Mouse (Mus musculus) midbrain, postnatal 0 days (tissue): Measurements from ENCODE around the gene Mgp. TPM values are rescaled to one million over a fixed set of nuclear protein-coding genes. Genes with fewer than 3 reads are reported as not detected.

Experiments
- ATAC-seq: fragments of 200-750 bp; cut with Nextera tagmentation; 2 replicates; pipeline ENCODE4 v1.8.0; 2017; ENCODE audit warnings: moderate number of reproducible peaks, mild to moderate bottlenecking, moderate TSS enrichment, moderate library complexity; ENCODE audit not compliant: low FRiP score
- DNase-seq: peaks from one replicate; pipeline ENCODE4 v3.0.0-alpha.2; 2015; ENCODE audit warnings: low spot score
- H3K27ac ChIP-seq: fragments of 300-500 bp; sonication (generic); 2 replicates; pipeline ENCODE4 v1.5.1; 2014; ENCODE audit warnings: low read depth, mild to moderate bottlenecking, low read length, mixed read lengths
- H3K27me3 ChIP-seq: fragments of 300-500 bp; sonication (generic); 2 replicates; pipeline ENCODE4 v1.6.1; 2014; ENCODE audit warnings: low read length, control low read depth, mixed read lengths; ENCODE audit not compliant: insufficient read depth
- H3K36me3 ChIP-seq: fragments of 300-500 bp; sonication (generic); 2 replicates; pipeline ENCODE4 v1.6.1; 2014; ENCODE audit warnings: low read length, control low read depth, mixed read lengths; ENCODE audit not compliant: insufficient read depth
- H3K4me1 ChIP-seq: fragments of 300-500 bp; sonication (generic); 2 replicates; pipeline ENCODE4 v1.6.1; 2014; ENCODE audit warnings: mild to moderate bottlenecking, control low read depth, antibody characterized with exemption, low read length, mixed read lengths; ENCODE audit not compliant: insufficient read depth
- H3K4me2 ChIP-seq: fragments of 300-500 bp; sonication (generic); 2 replicates; pipeline ENCODE4 v1.6.1; 2014; ENCODE audit warnings: low read depth, mild to moderate bottlenecking, low read length, mixed read lengths; ENCODE audit not compliant: poor library complexity, severe bottlenecking
- H3K4me3 ChIP-seq: fragments of 300-500 bp; sonication (generic); 2 replicates; pipeline ENCODE4 v1.5.1; 2014; ENCODE audit warnings: low read depth, mild to moderate bottlenecking, low read length, moderate library complexity
- H3K9ac ChIP-seq: fragments of 300-500 bp; sonication (generic); replicated peaks from 2 replicates; pipeline ENCODE4 v1.6.1; 2014; ENCODE audit warnings: mild to moderate bottlenecking, low read length, moderate library complexity, mixed read lengths; ENCODE audit not compliant: poor library complexity, severe bottlenecking
- H3K9me3 ChIP-seq: fragments of 300-500 bp; sonication (generic); 2 replicates; pipeline ENCODE4 v1.6.1; 2016; ENCODE audit warnings: low read length, control low read depth
- CTCF ChIP-seq: IDR thresholded peaks from 2 replicates; pipeline ENCODE4 v1.5.1; 2016; ENCODE audit warnings: antibody characterized with exemption, mild to moderate bottlenecking
- WGBS: fragments of 180-500 bp; shearing (Covaris S2); extraction: QIAGEN DNeasy Blood & Tissue Kit; methylation state at CpG from one replicate; pipeline ENCODE4 v1.1.7; 2014; 5-methylcytosine and 5-hydroxymethylcytosine counted together
- polyA plus RNA-seq: library from polyadenylated mRNA; unstranded; fragments of >200 nt; fragmentation: Nextera tagmentation; extraction: Ambion mirVana; gene quantifications from 2 replicates; pipeline ENCODE4 v1.2.1, GENCODE M21; 2015
- total RNA-seq: library from RNA; depleted of rRNA; stranded (reverse); fragments of >200 nt; gene quantifications from 2 replicates; pipeline ENCODE4 v1.2.3, GENCODE M21; 2014; rRNA removed

Mgp gene
- total and polyA plus RNA-seq, 2 experiments from 2014 or later = 25.6 to 72.6 TPM

- 70% methylated on average over 5 of the region's 5 CpGs for whole genome bisulfite sequencing
- peaks cover 4% of the 10 kb centered on the region; the same call in 1 of the 2 replicates for H3K4me1 ChIP-seq
- H3K9ac ChIP-seq = no peak overlapping the region
- no peak for TF ChIP-seq CTCF
- no peaks in the 10 kb centered on the region for H3K36me3 ChIP-seq
- DNase-seq = no peak
- peaks cover 6% of the 10 kb centered on the region; the same call in 1 of the 2 replicates for H3K27me3 ChIP-seq
- H3K9me3 ChIP-seq = no peaks in the 10 kb centered on the region
- H3K27ac ChIP-seq = no peak overlapping the region
- no peak overlapping the region for H3K4me3 ChIP-seq
- H3K4me2 ChIP-seq = no peak overlapping the region
- no peak for ATAC-seq
Measured at GRCm38 (mm10) chr6:136831712-136832111, 43.9 kb downstream of the Mgp start.

GRCm38 (mm10) chr6:136828681-136829080 is 46.9 kb downstream of the Mgp start:
- DNase-seq (no peak), ATAC-seq (no peak)
- Histone ChIP-seq H3K27ac (peak overlapping the region; percentile 82), H3K9me3 (no peaks in the 10 kb centered on the region), H3K27me3 (peaks cover 6% of the 10 kb centered on the region; the same call in 1 of the 2 replicates), H3K4me3 (peak overlapping the region; percentile 100), H3K9ac (peak overlapping the region; percentile 50; the same call in 1 of the 2 replicates), H3K36me3 (peaks cover 11% of the 10 kb centered on the region; the same call in 1 of the 2 replicates), H3K4me2 (peak overlapping the region; percentile 55), H3K4me1 (peaks cover 4% of the 10 kb centered on the region; the same call in 1 of the 2 replicates)
- 36% methylated on average over 4 of the region's 4 CpGs for WGBS
- no peak for TF ChIP-seq CTCF

GRCm38 (mm10) chr6:136827881-136828561 is 47.6 kb downstream of the Mgp start, which contains the start of gene Wbp11:
Gene Wbp11, minus strand, starts transcription at chr6:136828233.
- H3K4me2 ChIP-seq = peak within 1 kb of the TSS; percentile 59
- ATAC-seq (peak; percentile 100), DNase-seq (peak; percentile 99)
- peaks cover 4% of the 10 kb centered on the region; the same call in 1 of the 2 replicates for H3K4me1 ChIP-seq
- H3K27me3 ChIP-seq = peaks cover 6% of the 10 kb centered on the region; the same call in 1 of the 2 replicates
- whole genome bisulfite sequencing = under 1% methylated on average over 44 of the region's 45 CpGs
- peak; percentile 59 for TF ChIP-seq CTCF
- peak within 1 kb of the TSS; percentile 83 for H3K27ac ChIP-seq
- H3K4me3 ChIP-seq = peak within 1 kb of the TSS; percentile 100
- peaks cover 12% of the 10 kb centered on the region for H3K36me3 ChIP-seq
- peak within 1 kb of the TSS; percentile 98 for H3K9ac ChIP-seq
- H3K9me3 ChIP-seq = no peaks in the 10 kb centered on the region

GRCm38 (mm10) chr6:136827516-136827880 is 48.1 kb downstream of the Mgp start, which contains the start of gene BC049715:
Gene BC049715, plus strand, starts transcription at chr6:136827626.
- H3K4me1 ChIP-seq = peaks cover 4% of the 10 kb centered on the region; the same call in 1 of the 2 replicates
- no peaks in the 10 kb centered on the region for H3K9me3 ChIP-seq
- H3K4me3 ChIP-seq = peak within 1 kb of the TSS; percentile 100
- H3K4me2 ChIP-seq = peak within 1 kb of the TSS; percentile 59
- DNase-seq (peak; percentile 32), ATAC-seq (no peak; the same call in 1 of the 2 replicates)
- peaks cover 17% of the 10 kb centered on the region for H3K36me3 ChIP-seq
- TF ChIP-seq CTCF = no peak
- peak within 1 kb of the TSS; percentile 98 for H3K9ac ChIP-seq
- peak within 1 kb of the TSS; percentile 83 for H3K27ac ChIP-seq
- under 1% methylated on average over 34 of the region's 34 CpGs for WGBS
- peaks cover 6% of the 10 kb centered on the region; the same call in 1 of the 2 replicates for H3K27me3 ChIP-seq

GRCm38 (mm10) chr6:136827116-136827515 is 48.5 kb downstream of the Mgp start:
- Histone ChIP-seq H3K27ac (peak overlapping the region; percentile 83; the same call in 1 of the 2 replicates), H3K4me1 (peaks cover 4% of the 10 kb centered on the region; the same call in 1 of the 2 replicates), H3K9me3 (no peaks in the 10 kb centered on the region), H3K4me2 (peak overlapping the region; percentile 59), H3K4me3 (peak overlapping the region; percentile 100), H3K27me3 (peaks cover 6% of the 10 kb centered on the region; the same call in 1 of the 2 replicates), H3K36me3 (peaks cover 20% of the 10 kb centered on the region), H3K9ac (peak overlapping the region; percentile 98)
- no peak for TF ChIP-seq CTCF
- ATAC-seq (no peak), DNase-seq (no peak)
- 16% methylated on average over 7 of the region's 7 CpGs for WGBS

GRCm38 (mm10) chr6:136824987-136825386 is 50.6 kb downstream of the Mgp start:
- DNase-seq (no peak), ATAC-seq (no peak)
- no peak overlapping the region for H3K9ac ChIP-seq
- H3K27ac ChIP-seq = no peak overlapping the region
- H3K27me3 ChIP-seq = no peaks in the 10 kb centered on the region
- no peak overlapping the region for H3K4me3 ChIP-seq
- WGBS = 95% methylated on average over 8 of the region's 8 CpGs
- TF ChIP-seq CTCF = no peak
- peaks cover 41% of the 10 kb centered on the region for H3K36me3 ChIP-seq
- H3K9me3 ChIP-seq = no peaks in the 10 kb centered on the region
- no peak overlapping the region for H3K4me2 ChIP-seq
- peaks cover 4% of the 10 kb centered on the region; the same call in 1 of the 2 replicates for H3K4me1 ChIP-seq

Other genes starting within 250 kb of the Mgp start
- 0.47 TPM in 1 of 2 replicates, not detected in the other for gene Plbd1, start 213.9 kb downstream of the Mgp start, total RNA-seq
- gene Plbd1, start 213.9 kb downstream of the Mgp start, polyA plus RNA-seq = 0.22 and 0.27 TPM in 2 replicates
- 0.55 and 1.4 TPM in 2 replicates for gene Gucy2c, start 94.1 kb downstream of the Mgp start, total RNA-seq
- 0.87 and 1.1 TPM in 2 replicates for gene Gucy2c, start 94.1 kb downstream of the Mgp start, polyA plus RNA-seq
- 38.0 and 58.4 TPM in 2 replicates for gene Hist4h4, start 71.4 kb downstream of the Mgp start, total RNA-seq
- gene Hist4h4, start 71.4 kb downstream of the Mgp start, polyA plus RNA-seq = 0.32 and 0.45 TPM in 2 replicates
- 19.0 and 25.9 TPM in 2 replicates for gene H2afj, start 67.6 kb downstream of the Mgp start, total RNA-seq
- 98.8 and 114 TPM in 2 replicates for gene H2afj, start 67.6 kb downstream of the Mgp start, polyA plus RNA-seq
- 0.33 and 1.7 TPM in 2 replicates for gene BC049715, start 48.2 kb downstream of the Mgp start, total RNA-seq
- gene BC049715, start 48.2 kb downstream of the Mgp start, polyA plus RNA-seq = 2.0 and 2.3 TPM in 2 replicates
- gene Wbp11, start 47.6 kb downstream of the Mgp start, total RNA-seq = 43.6 and 44.8 TPM in 2 replicates
- 73.6 and 86.1 TPM in 2 replicates for gene Wbp11, start 47.6 kb downstream of the Mgp start, polyA plus RNA-seq
- gene Smco3, start 40.4 kb downstream of the Mgp start, total RNA-seq = 1.7 and 3.6 TPM in 2 replicates
- gene Smco3, start 40.4 kb downstream of the Mgp start, polyA plus RNA-seq = 0.83 and 1.2 TPM in 2 replicates
- gene Art4, start 18.1 kb downstream of the Mgp start, total RNA-seq = 0.11 and 0.33 TPM in 2 replicates
- gene Art4, start 18.1 kb downstream of the Mgp start, polyA plus RNA-seq = 0.12 and 0.20 TPM in 2 replicates
- not detected in 2 replicates for gene Erp27, start 46.4 kb upstream of the Mgp start, total RNA-seq
- gene Erp27, start 46.4 kb upstream of the Mgp start, polyA plus RNA-seq = not detected in 2 replicates
- 0.05 and 0.19 TPM in 2 replicates for gene Pde6h, start 48.0 kb upstream of the Mgp start, total RNA-seq
- 0.37 and 0.84 TPM in 2 replicates for gene Pde6h, start 48.0 kb upstream of the Mgp start, polyA plus RNA-seq
- 8.3 and 9.0 TPM in 2 replicates for gene Arhgdib, start 66.1 kb upstream of the Mgp start, total RNA-seq
- 16.1 and 19.0 TPM in 2 replicates for gene Arhgdib, start 66.1 kb upstream of the Mgp start, polyA plus RNA-seq